Mouse (Mus musculus) limb, embryonic 13.5 days (tissue): ENCODE measurements at regions not wholly inside any gene's neighbourhood (a gene's known extent, or its start where the extent isn't known, plus 50 kb on each side); places are given as distances from the start of the nearest gene placed in this dataset.

Experiments
- ATAC-seq: fragments of 200-750 bp; cut with Nextera tagmentation; 2 replicates; pipeline ENCODE4 v1.8.0; 2017; ENCODE audit warnings: low read depth, moderate number of reproducible peaks, moderate TSS enrichment; ENCODE audit not compliant: low FRiP score
- H3K27ac ChIP-seq: fragments of 300-500 bp; sonication (generic); 2 replicates; pipeline ENCODE4 v1.5.1; 2015; ENCODE audit warnings: inconsistent platforms, mild to moderate bottlenecking, moderate library complexity
- H3K27me3 ChIP-seq: fragments of 300-500 bp; sonication (generic); 2 replicates; pipeline ENCODE4 v1.6.1; 2015; ENCODE audit warnings: mild to moderate bottlenecking, inconsistent platforms
- H3K36me3 ChIP-seq: fragments of 300-500 bp; sonication (generic); 2 replicates; pipeline ENCODE4 v1.6.1; 2015; ENCODE audit warnings: inconsistent platforms, mild to moderate bottlenecking, moderate library complexity
- H3K4me1 ChIP-seq: fragments of 300-500 bp; sonication (generic); 2 replicates; pipeline ENCODE4 v1.6.1; 2015; ENCODE audit warnings: inconsistent platforms
- H3K4me2 ChIP-seq: fragments of 300-500 bp; sonication (generic); replicated peaks from 2 replicates; pipeline ENCODE4 v1.6.1; 2015; ENCODE audit warnings: inconsistent platforms, mild to moderate bottlenecking, moderate library complexity
- H3K4me3 ChIP-seq: fragments of 300-500 bp; sonication (generic); 2 replicates; pipeline ENCODE4 v1.5.1; 2015; ENCODE audit warnings: moderate library complexity, mild to moderate bottlenecking, inconsistent platforms
- H3K9ac ChIP-seq: fragments of 300-500 bp; sonication (generic); 2 replicates; pipeline ENCODE4 v1.6.1; 2015; ENCODE audit warnings: mild to moderate bottlenecking, inconsistent platforms
- H3K9me3 ChIP-seq: fragments of 300-500 bp; sonication (generic); 2 replicates; pipeline ENCODE4 v1.6.1; 2016; ENCODE audit warnings: inconsistent platforms
- WGBS: fragments of 180-500 bp; shearing (Covaris S2); methylation state at CpG from one replicate; pipeline ENCODE4 v1.1.7; 2015; 5-methylcytosine and 5-hydroxymethylcytosine counted together

- WGBS: 74% methylated on average over 10 of the region's 10 CpGs
- Histone ChIP-seq H3K4me1 (no peaks in the 10 kb centered on the region), H3K36me3 (no peaks in the 10 kb centered on the region), H3K9ac (no peak overlapping the region), H3K27ac (no peak overlapping the region), H3K4me2 (no peak overlapping the region), H3K27me3 (no peaks in the 10 kb centered on the region), H3K4me3 (no peak overlapping the region), H3K9me3 (no peaks in the 10 kb centered on the region)
- no peak for ATAC-seq
Observed at GRCm38 (mm10) chr13:53730259-53730902, 257.5 kb upstream of the Msx2 start.

GRCm38 (mm10) chr13:53729848-53730247 lies 257.0 kb upstream of the Msx2 start:
- H3K4me1 ChIP-seq: no peaks in the 10 kb centered on the region
- no peak overlapping the region for H3K27ac ChIP-seq
- no peaks in the 10 kb centered on the region for H3K36me3 ChIP-seq
- no peak for ATAC-seq
- H3K27me3 ChIP-seq: no peaks in the 10 kb centered on the region
- no peak overlapping the region for H3K4me2 ChIP-seq
- 88% methylated on average over 7 of the region's 7 CpGs for WGBS
- H3K9ac ChIP-seq: no peak overlapping the region
- H3K4me3 ChIP-seq: no peak overlapping the region
- H3K9me3 ChIP-seq: no peaks in the 10 kb centered on the region

GRCm38 (mm10) chr13:53726031-53726430 lies 253.2 kb upstream of the Msx2 start:
- Histone ChIP-seq H3K36me3 (no peaks in the 10 kb centered on the region), H3K4me3 (no peak overlapping the region), H3K4me2 (no peak overlapping the region), H3K27ac (no peak overlapping the region), H3K27me3 (no peaks in the 10 kb centered on the region), H3K9ac (no peak overlapping the region), H3K4me1 (peaks cover 7% of the 10 kb centered on the region), H3K9me3 (no peaks in the 10 kb centered on the region)
- WGBS: 71% methylated on average over 4 of the region's 4 CpGs
- ATAC-seq: no peak

- Histone ChIP-seq H3K9ac (no peak overlapping the region), H3K27ac (no peak overlapping the region), H3K4me3 (no peak overlapping the region), H3K9me3 (no peaks in the 10 kb centered on the region), H3K36me3 (no peaks in the 10 kb centered on the region), H3K4me2 (no peak overlapping the region), H3K27me3 (no peaks in the 10 kb centered on the region), H3K4me1 (peaks cover 18% of the 10 kb centered on the region)
- no peak for ATAC-seq
- 68% methylated on average over 6 of the region's 6 CpGs for WGBS
Observed at GRCm38 (mm10) chr13:53722881-53723280, 250.0 kb upstream of the Msx2 start.

- no peak overlapping the region for H3K27ac ChIP-seq
- WGBS: 40% methylated on average over 9 of the region's 9 CpGs
- no peaks in the 10 kb centered on the region for H3K27me3 ChIP-seq
- no peak overlapping the region for H3K4me3 ChIP-seq
- H3K9ac ChIP-seq: no peak overlapping the region
- H3K4me1 ChIP-seq: peaks cover 18% of the 10 kb centered on the region
- H3K4me2 ChIP-seq: 0 out of 2 replicates have a peak overlapping the region, but pooled peaks have one; percentile 4
- H3K9me3 ChIP-seq: no peaks in the 10 kb centered on the region
- H3K36me3 ChIP-seq: no peaks in the 10 kb centered on the region
- no peak for ATAC-seq
Observed at GRCm38 (mm10) chr13:53721038-53721463, 248.2 kb upstream of the Msx2 start.

- H3K4me3 ChIP-seq: no peak overlapping the region
- H3K27me3 ChIP-seq: no peaks in the 10 kb centered on the region
- H3K36me3 ChIP-seq: no peaks in the 10 kb centered on the region
- no peak overlapping the region for H3K9ac ChIP-seq
- ATAC-seq: no peak
- no peak overlapping the region for H3K27ac ChIP-seq
- no peaks in the 10 kb centered on the region for H3K9me3 ChIP-seq
- H3K4me1 ChIP-seq: peaks cover 18% of the 10 kb centered on the region
- 80% methylated on average over 4 of the region's 4 CpGs for WGBS
- no peak overlapping the region for H3K4me2 ChIP-seq
Observed at GRCm38 (mm10) chr13:53717582-53717981, 244.7 kb upstream of the Msx2 start.

GRCm38 (mm10) chr13:53717086-53717485 lies 244.2 kb upstream of the Msx2 start:
- no peaks in the 10 kb centered on the region for H3K36me3 ChIP-seq
- H3K4me2 ChIP-seq: no peak overlapping the region
- H3K9ac ChIP-seq: no peak overlapping the region
- H3K9me3 ChIP-seq: no peaks in the 10 kb centered on the region
- no peaks in the 10 kb centered on the region for H3K27me3 ChIP-seq
- H3K4me1 ChIP-seq: peaks cover 18% of the 10 kb centered on the region
- 82% methylated on average over 2 of the region's 2 CpGs for WGBS
- ATAC-seq: no peak
- no peak overlapping the region for H3K27ac ChIP-seq
- H3K4me3 ChIP-seq: no peak overlapping the region

- peaks cover 27% of the 10 kb centered on the region for H3K4me1 ChIP-seq
- H3K27ac ChIP-seq: peak overlapping the region; percentile 55; the same call in 1 of the 2 replicates
- peak overlapping the region; percentile 23; the same call in 1 of the 2 replicates for H3K4me2 ChIP-seq
- no peak overlapping the region for H3K4me3 ChIP-seq
- H3K9me3 ChIP-seq: no peaks in the 10 kb centered on the region
- no peaks in the 10 kb centered on the region for H3K27me3 ChIP-seq
- 29% methylated on average over 10 of the region's 10 CpGs for WGBS
- peak; percentile 57; the same call in 1 of the 2 replicates for ATAC-seq
- no peak overlapping the region for H3K9ac ChIP-seq
- no peaks in the 10 kb centered on the region for H3K36me3 ChIP-seq
Observed at GRCm38 (mm10) chr13:53709062-53709461, 236.2 kb upstream of the Msx2 start.

GRCm38 (mm10) chr13:53707548-53707947 lies 234.7 kb upstream of the Msx2 start:
- no peak for ATAC-seq
- Histone ChIP-seq H3K4me1 (peaks cover 27% of the 10 kb centered on the region), H3K4me2 (no peak overlapping the region), H3K27ac (no peak overlapping the region), H3K9me3 (no peaks in the 10 kb centered on the region), H3K4me3 (no peak overlapping the region), H3K9ac (no peak overlapping the region), H3K27me3 (no peaks in the 10 kb centered on the region), H3K36me3 (no peaks in the 10 kb centered on the region)
- 79% methylated on average over 17 of the region's 17 CpGs for WGBS

GRCm38 (mm10) chr13:53704104-53704503 lies 231.2 kb upstream of the Msx2 start:
- H3K4me3 ChIP-seq: no peak overlapping the region
- WGBS: 86% methylated on average over 11 of the region's 11 CpGs
- H3K36me3 ChIP-seq: no peaks in the 10 kb centered on the region
- no peak overlapping the region for H3K4me2 ChIP-seq
- no peaks in the 10 kb centered on the region for H3K27me3 ChIP-seq
- no peak overlapping the region for H3K27ac ChIP-seq
- no peak overlapping the region for H3K9ac ChIP-seq
- H3K9me3 ChIP-seq: no peaks in the 10 kb centered on the region
- H3K4me1 ChIP-seq: peaks cover 16% of the 10 kb centered on the region
- ATAC-seq: no peak

GRCm38 (mm10) chr13:53700236-53700635 lies 227.4 kb upstream of the Msx2 start:
- Histone ChIP-seq H3K27me3 (no peaks in the 10 kb centered on the region), H3K4me1 (peaks cover 13% of the 10 kb centered on the region)
- WGBS: 75% methylated on average over 3 of the region's 3 CpGs

GRCm38 (mm10) chr13:53697954-53698353 lies 225.1 kb upstream of the Msx2 start:
- Histone ChIP-seq H3K36me3 (no peaks in the 10 kb centered on the region), H3K9me3 (no peaks in the 10 kb centered on the region), H3K4me2 (no peak overlapping the region), H3K9ac (no peak overlapping the region), H3K4me1 (peaks cover 17% of the 10 kb centered on the region), H3K27ac (no peak overlapping the region), H3K4me3 (no peak overlapping the region), H3K27me3 (no peaks in the 10 kb centered on the region)
- no peak for ATAC-seq
- 31% methylated on average over 6 of the region's 6 CpGs for WGBS

More at GRCm38 (mm10) chr13:53700236-53700635, 227.4 kb upstream of the Msx2 start:
- Histone ChIP-seq H3K4me3 (no peak overlapping the region), H3K4me2 (no peak overlapping the region), H3K9me3 (no peaks in the 10 kb centered on the region), H3K27ac (no peak overlapping the region), H3K36me3 (no peaks in the 10 kb centered on the region), H3K9ac (no peak overlapping the region)
- no peak for ATAC-seq

GRCm38 (mm10) chr13:53695385-53695784 lies 222.5 kb upstream of the Msx2 start:
- Histone ChIP-seq H3K4me1 (peaks cover 17% of the 10 kb centered on the region), H3K4me2 (no peak overlapping the region), H3K4me3 (no peak overlapping the region), H3K9me3 (no peaks in the 10 kb centered on the region), H3K36me3 (no peaks in the 10 kb centered on the region), H3K27me3 (no peaks in the 10 kb centered on the region; the same call in 1 of the 2 replicates), H3K27ac (no peak overlapping the region; the same call in 1 of the 2 replicates), H3K9ac (no peak overlapping the region)
- ATAC-seq: no peak
- WGBS: 31% methylated on average over 3 of the region's 3 CpGs
